Mouse (Mus musculus): Measurements from ENCODE around the gene Unc5c. TPM values are rescaled to one million over a fixed set of nuclear protein-coding genes. Genes with fewer than 3 reads are reported as not detected.

Gene Unc5c
- polyA plus RNA-seq, 1 experiment from 2014 or later = 10.2 TPM

DNA sequence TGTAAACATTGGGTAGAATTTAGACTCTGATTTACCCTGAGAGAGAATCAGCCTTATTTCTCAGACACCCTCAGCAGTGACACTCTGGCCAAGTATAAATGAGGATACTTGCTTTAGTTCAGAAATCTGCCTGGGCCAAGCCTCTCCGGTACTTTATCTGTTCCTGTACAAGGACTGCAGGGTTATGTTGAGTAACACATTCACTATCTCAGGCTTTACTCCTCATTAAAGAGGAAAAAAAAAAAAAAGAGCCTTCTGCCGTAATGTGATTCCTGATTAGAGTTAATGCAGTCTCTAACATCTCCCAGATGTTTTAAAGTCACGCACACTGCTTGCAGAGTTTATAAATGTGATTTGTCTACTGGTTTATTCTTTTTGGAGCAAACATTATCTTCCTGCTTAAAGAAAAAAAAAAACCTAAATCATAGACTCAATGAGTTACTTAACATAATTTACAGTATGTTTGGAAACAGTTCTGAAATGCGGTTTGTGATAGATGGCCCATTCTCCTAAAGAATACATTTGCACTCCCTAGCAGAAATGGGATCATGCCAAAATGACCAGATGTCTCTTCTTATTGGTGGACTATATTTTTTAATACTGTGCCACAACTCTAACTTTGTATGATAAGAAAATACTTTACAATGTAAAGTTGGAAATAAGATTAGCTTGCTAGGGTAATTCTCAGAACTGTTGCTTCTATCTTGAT is 33.5 kb downstream of the Unc5c start:
- Histone ChIP-seq H3K4me1 (ENCODE audit: control insufficient read depth, insufficient read depth, low read length) (no peaks in the 10 kb centered on the region; the same call in 1 of the 2 replicates), H3K27ac (ENCODE audit: low read length) (no peak overlapping the region), H3K27me3 (ENCODE audit: control insufficient read depth, insufficient read depth, low read depth, low read length) (no peaks in the 10 kb centered on the region), H3K4me2 (ENCODE audit: low read length) (no peak overlapping the region), H3K9ac (ENCODE audit: low read depth, low read length) (no peak overlapping the region), H3K9me3 (replicated peaks; ENCODE audit: control insufficient read depth, low read length, poor library complexity, severe bottlenecking) (no peaks in the 10 kb centered on the region), H3K4me3 (ENCODE audit: low read depth, low read length) (no peak overlapping the region), H3K36me3 (ENCODE audit: control insufficient read depth, insufficient read depth, low read length) (no peaks in the 10 kb centered on the region)
- WGBS = 85% methylated on average over 4 of the region's 4 CpGs
- no peak for ATAC-seq

DNA sequence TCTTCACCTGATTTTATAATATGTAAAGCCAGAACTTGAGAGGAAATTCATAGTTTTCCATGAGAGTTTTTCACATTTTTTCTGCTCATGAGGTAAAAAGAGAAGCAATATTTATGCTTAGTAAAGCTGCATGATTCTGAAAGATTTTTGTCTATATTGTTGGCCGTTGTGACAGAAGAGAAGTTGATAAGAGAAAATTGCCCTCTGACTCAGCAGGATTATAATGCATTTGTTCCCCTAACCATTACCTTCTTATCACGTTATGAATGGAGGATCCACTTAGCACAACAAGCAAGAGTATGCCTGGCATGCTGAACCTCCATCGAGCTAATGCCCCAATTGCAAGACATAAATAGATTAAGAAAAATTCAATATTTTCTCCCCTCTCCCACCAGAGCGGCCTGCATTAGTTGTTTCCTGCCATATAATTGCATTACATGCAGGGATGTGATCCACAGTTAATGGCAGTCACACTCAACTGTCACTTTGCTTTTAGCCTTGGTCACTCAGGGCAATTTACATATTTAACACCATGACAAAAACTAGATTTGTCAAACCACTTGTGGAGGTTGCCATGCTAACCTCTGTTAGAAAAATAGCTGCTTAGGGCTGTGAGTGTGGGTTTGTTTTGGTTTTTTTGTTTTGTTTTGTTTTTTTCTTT is 37.0 kb downstream of the Unc5c start:
- no peaks in the 10 kb centered on the region for H3K36me3 ChIP-seq (ENCODE audit: control insufficient read depth, insufficient read depth, low read length)
- ATAC-seq = no peak
- no peak overlapping the region for H3K4me2 ChIP-seq (ENCODE audit: low read length)
- no peak overlapping the region for H3K9ac ChIP-seq (ENCODE audit: low read depth, low read length)
- no peaks in the 10 kb centered on the region; the same call in 1 of the 2 replicates for H3K4me1 ChIP-seq (ENCODE audit: control insufficient read depth, insufficient read depth, low read length)
- H3K4me3 ChIP-seq (ENCODE audit: low read depth, low read length) = no peak overlapping the region
- H3K9me3 ChIP-seq (replicated peaks; ENCODE audit: control insufficient read depth, low read length, poor library complexity, severe bottlenecking) = no peaks in the 10 kb centered on the region
- no peaks in the 10 kb centered on the region for H3K27me3 ChIP-seq (ENCODE audit: control insufficient read depth, insufficient read depth, low read depth, low read length)
- no peak overlapping the region for H3K27ac ChIP-seq (ENCODE audit: low read length)
- WGBS = 28% methylated on average over 4 of the region's 4 CpGs

DNA sequence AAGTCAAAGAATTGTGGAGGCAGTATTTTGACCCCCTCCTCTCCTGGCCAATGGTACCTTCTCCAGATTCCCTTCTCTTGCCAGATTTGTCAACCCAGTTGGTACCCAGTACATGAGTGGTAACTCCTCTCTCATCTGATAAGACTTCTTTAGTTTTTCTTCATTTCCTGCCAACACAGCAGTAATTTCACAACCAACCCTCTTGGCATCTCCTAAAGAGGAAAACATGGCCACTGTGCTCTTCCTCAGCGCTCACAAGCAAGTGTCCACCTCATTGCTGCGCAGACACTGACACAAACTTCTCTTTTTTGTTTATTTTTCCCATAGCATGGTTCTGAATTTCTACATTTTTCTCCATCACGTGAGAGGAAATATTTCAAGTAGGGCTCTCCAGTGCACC is 38.3 kb downstream of the Unc5c start:
- ATAC-seq = no peak
- no peaks in the 10 kb centered on the region for H3K36me3 ChIP-seq (ENCODE audit: control insufficient read depth, insufficient read depth, low read length)
- H3K4me2 ChIP-seq (ENCODE audit: low read length) = no peak overlapping the region
- H3K9me3 ChIP-seq (replicated peaks; ENCODE audit: control insufficient read depth, low read length, poor library complexity, severe bottlenecking) = no peaks in the 10 kb centered on the region
- WGBS = 90% methylated on average over 3 of the region's 3 CpGs
- H3K27ac ChIP-seq (ENCODE audit: low read length) = no peak overlapping the region
- H3K9ac ChIP-seq (ENCODE audit: low read depth, low read length) = no peak overlapping the region
- no peaks in the 10 kb centered on the region; the same call in 1 of the 2 replicates for H3K4me1 ChIP-seq (ENCODE audit: control insufficient read depth, insufficient read depth, low read length)
- no peaks in the 10 kb centered on the region; the same call in 1 of the 2 replicates for H3K27me3 ChIP-seq (ENCODE audit: control insufficient read depth, insufficient read depth, low read depth, low read length)
- no peak overlapping the region for H3K4me3 ChIP-seq (ENCODE audit: low read depth, low read length)

DNA sequence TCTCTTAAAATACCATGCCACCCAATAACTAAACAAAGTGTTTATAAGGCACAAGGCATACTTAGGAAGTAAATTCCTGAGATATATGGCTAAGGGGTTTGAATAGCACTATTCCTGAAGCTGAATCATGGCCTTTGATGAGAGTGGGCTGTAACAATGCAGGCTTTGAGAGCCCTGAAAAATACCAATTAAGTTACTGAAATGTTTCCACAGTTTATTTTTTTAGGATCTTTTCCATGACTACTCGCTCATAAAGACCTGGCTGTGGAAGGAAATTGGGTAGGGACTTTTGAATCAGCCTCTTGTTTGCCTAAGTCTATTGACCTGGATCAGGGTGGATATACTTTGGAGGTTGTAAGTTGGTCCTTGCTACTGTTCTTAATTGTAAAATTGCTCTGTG is 44.8 kb downstream of the Unc5c start:
- H3K27ac ChIP-seq (ENCODE audit: low read length) = no peak overlapping the region
- H3K9me3 ChIP-seq (replicated peaks; ENCODE audit: control insufficient read depth, low read length, poor library complexity, severe bottlenecking) = no peaks in the 10 kb centered on the region
- H3K4me1 ChIP-seq (ENCODE audit: control insufficient read depth, insufficient read depth, low read length) = no peaks in the 10 kb centered on the region
- 70% methylated on average over 1 of the region's 1 CpGs for WGBS
- no peak overlapping the region for H3K4me2 ChIP-seq (ENCODE audit: low read length)
- H3K4me3 ChIP-seq (ENCODE audit: low read depth, low read length) = no peak overlapping the region
- ATAC-seq = no peak
- no peak overlapping the region for H3K9ac ChIP-seq (ENCODE audit: low read depth, low read length)
- no peaks in the 10 kb centered on the region; the same call in 1 of the 2 replicates for H3K27me3 ChIP-seq (ENCODE audit: control insufficient read depth, insufficient read depth, low read depth, low read length)
- H3K36me3 ChIP-seq (ENCODE audit: control insufficient read depth, insufficient read depth, low read length) = no peaks in the 10 kb centered on the region

DNA sequence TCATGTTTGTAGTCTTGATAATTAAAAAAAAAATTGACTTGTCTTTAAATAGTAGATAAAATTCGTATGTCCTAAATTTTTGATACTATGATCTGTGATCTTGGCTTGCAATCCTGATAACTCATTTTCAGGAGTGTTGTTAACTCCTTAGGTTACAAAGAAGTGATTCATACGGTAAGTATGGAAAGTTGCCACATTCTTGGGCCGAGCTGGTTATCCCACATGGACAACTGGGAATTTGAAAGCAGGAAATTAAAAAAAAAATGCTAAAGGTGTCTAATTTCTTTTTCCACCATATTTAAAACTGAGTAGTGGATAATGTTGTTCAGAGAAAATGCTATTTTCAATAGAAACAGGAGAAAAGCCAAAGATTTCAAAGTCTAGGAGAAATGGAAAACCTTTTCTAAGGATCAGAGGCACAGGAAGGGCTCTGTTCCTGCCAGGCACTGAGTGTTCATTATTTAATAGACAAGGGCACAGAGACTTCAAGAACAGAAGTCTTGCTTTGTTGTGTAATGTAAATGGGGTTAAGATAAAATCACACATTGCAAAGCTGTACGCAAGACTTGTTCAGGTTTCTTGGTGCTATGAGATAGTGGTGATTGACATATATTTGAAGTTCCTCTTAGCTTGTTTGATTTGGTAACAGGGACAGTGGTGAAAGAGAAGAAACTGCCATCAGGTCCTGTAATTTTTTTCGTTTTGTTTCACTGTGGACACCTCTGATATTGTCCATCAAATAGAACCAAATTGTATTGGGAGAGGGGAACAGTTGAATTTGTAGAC is 46.4 kb downstream of the Unc5c start:
- no peak for ATAC-seq
- no peaks in the 10 kb centered on the region; the same call in 1 of the 2 replicates for H3K27me3 ChIP-seq (ENCODE audit: control insufficient read depth, insufficient read depth, low read depth, low read length)
- no peak overlapping the region for H3K4me2 ChIP-seq (ENCODE audit: low read length)
- 77% methylated on average over 5 of the region's 5 CpGs for WGBS
- H3K36me3 ChIP-seq (ENCODE audit: control insufficient read depth, insufficient read depth, low read length) = no peaks in the 10 kb centered on the region
- H3K4me3 ChIP-seq (ENCODE audit: low read depth, low read length) = no peak overlapping the region
- no peak overlapping the region for H3K9ac ChIP-seq (ENCODE audit: low read depth, low read length)
- no peaks in the 10 kb centered on the region for H3K9me3 ChIP-seq (replicated peaks; ENCODE audit: control insufficient read depth, low read length, poor library complexity, severe bottlenecking)
- no peaks in the 10 kb centered on the region for H3K4me1 ChIP-seq (ENCODE audit: control insufficient read depth, insufficient read depth, low read length)
- H3K27ac ChIP-seq (ENCODE audit: low read length) = no peak overlapping the region

DNA sequence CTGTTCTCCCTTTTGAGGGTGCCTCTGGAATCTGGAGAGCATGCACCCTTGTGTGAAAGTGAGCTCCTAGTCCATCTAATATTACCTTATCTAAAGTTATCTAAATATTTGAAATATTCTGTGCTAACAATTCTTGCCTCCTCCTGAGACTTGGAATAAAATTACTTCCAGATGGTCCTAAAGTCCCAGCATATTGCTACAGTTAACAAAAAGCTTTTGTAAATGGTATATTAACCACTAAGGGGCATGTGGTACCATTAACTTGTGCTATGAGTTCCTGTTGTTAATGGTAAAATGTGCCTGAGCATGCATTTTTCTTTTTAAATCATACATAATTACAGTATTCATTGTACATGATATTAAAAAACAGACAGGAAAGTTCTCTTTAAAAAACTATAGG is 63.7 kb downstream of the Unc5c start:
- Histone ChIP-seq H3K36me3 (ENCODE audit: control insufficient read depth, insufficient read depth, low read length) (no peaks in the 10 kb centered on the region), H3K27me3 (ENCODE audit: control insufficient read depth, insufficient read depth, low read depth, low read length) (no peaks in the 10 kb centered on the region), H3K9me3 (replicated peaks; ENCODE audit: control insufficient read depth, low read length, poor library complexity, severe bottlenecking) (no peaks in the 10 kb centered on the region), H3K27ac (ENCODE audit: low read length) (no peak overlapping the region), H3K4me1 (ENCODE audit: control insufficient read depth, insufficient read depth, low read length) (no peaks in the 10 kb centered on the region), H3K9ac (ENCODE audit: low read depth, low read length) (no peak overlapping the region), H3K4me2 (ENCODE audit: low read length) (no peak overlapping the region), H3K4me3 (ENCODE audit: low read depth, low read length) (no peak overlapping the region)
- no peak for ATAC-seq

DNA sequence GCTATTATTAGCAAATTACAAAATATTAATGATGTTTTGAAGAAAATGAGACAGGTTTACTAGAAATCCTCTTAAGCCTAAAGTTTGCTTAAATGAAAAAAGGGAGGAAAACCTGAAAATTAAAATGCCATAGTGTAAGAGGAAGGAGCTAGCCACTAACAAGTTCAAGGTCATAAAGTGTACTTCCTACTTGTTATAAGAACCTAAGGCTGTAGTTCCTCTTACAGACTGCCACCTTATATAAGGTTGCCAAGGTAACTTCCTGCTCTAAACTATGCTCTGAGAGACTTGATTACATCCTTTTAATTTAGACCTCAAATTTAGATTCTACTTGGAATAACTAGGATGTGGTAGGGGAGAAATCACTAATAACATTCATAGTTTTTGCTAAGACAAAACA is 64.6 kb downstream of the Unc5c start:
- H3K4me2 ChIP-seq (ENCODE audit: low read length) = no peak overlapping the region
- ATAC-seq = no peak
- no peak overlapping the region for H3K4me3 ChIP-seq (ENCODE audit: low read depth, low read length)
- no peaks in the 10 kb centered on the region for H3K27me3 ChIP-seq (ENCODE audit: control insufficient read depth, insufficient read depth, low read depth, low read length)
- no peaks in the 10 kb centered on the region for H3K36me3 ChIP-seq (ENCODE audit: control insufficient read depth, insufficient read depth, low read length)
- no peaks in the 10 kb centered on the region for H3K9me3 ChIP-seq (replicated peaks; ENCODE audit: control insufficient read depth, low read length, poor library complexity, severe bottlenecking)
- H3K9ac ChIP-seq (ENCODE audit: low read depth, low read length) = no peak overlapping the region
- no peaks in the 10 kb centered on the region for H3K4me1 ChIP-seq (ENCODE audit: control insufficient read depth, insufficient read depth, low read length)
- no peak overlapping the region for H3K27ac ChIP-seq (ENCODE audit: low read length)

DNA sequence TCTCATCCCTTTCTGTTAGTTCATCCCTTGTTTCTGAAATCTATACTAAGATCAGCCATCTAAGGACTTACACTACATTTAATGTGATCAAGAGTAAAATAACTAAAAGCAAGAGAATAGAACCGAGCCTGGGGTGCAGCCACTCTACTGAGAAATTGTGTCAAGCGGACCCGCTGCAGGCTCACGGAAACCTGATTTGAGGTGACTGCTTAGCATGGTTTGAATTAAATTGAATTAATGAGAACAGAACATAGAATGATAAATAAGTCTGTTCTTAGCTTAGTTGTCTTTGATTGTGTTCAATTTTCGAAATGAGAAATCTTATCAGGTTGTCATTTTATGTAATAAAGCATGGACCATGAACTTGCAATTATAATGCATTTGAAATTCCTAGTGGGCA is 68.8 kb downstream of the Unc5c start:
- no peaks in the 10 kb centered on the region for H3K9me3 ChIP-seq (replicated peaks; ENCODE audit: control insufficient read depth, low read length, poor library complexity, severe bottlenecking)
- no peak overlapping the region for H3K27ac ChIP-seq (ENCODE audit: low read length)
- no peak overlapping the region for H3K9ac ChIP-seq (ENCODE audit: low read depth, low read length)
- no peak for ATAC-seq
- H3K4me3 ChIP-seq (ENCODE audit: low read depth, low read length) = no peak overlapping the region
- H3K4me1 ChIP-seq (ENCODE audit: control insufficient read depth, insufficient read depth, low read length) = no peaks in the 10 kb centered on the region
- no peaks in the 10 kb centered on the region for H3K36me3 ChIP-seq (ENCODE audit: control insufficient read depth, insufficient read depth, low read length)
- no peak overlapping the region for H3K4me2 ChIP-seq (ENCODE audit: low read length)
- H3K27me3 ChIP-seq (ENCODE audit: control insufficient read depth, insufficient read depth, low read depth, low read length) = no peaks in the 10 kb centered on the region
- WGBS = 72% methylated on average over 5 of the region's 5 CpGs

DNA sequence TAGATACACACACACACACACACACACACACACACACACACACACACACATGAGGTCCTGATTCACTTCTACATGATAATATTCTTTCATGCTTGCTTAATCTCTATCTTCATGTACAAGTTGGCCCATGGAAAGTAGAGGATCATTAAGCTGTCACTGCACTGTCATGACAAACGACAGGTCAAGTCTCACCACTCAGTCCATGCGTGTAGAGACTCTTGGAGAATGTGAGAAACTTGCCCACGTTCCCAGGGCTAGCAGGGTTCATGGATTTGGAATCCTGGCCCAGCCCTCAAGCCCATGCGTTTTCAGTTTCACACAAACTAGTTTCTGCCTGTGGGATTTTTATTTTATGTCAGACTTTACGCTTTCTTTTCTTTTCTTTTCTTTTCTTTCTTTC is 71.8 kb downstream of the Unc5c start:
- no peaks in the 10 kb centered on the region for H3K4me1 ChIP-seq (ENCODE audit: control insufficient read depth, insufficient read depth, low read length)
- H3K36me3 ChIP-seq (ENCODE audit: control insufficient read depth, insufficient read depth, low read length) = no peaks in the 10 kb centered on the region
- H3K27me3 ChIP-seq (ENCODE audit: control insufficient read depth, insufficient read depth, low read depth, low read length) = no peaks in the 10 kb centered on the region
- 69% methylated on average over 5 of the region's 5 CpGs for WGBS
- no peak for ATAC-seq
- no peak overlapping the region for H3K9ac ChIP-seq (ENCODE audit: low read depth, low read length)
- H3K4me2 ChIP-seq (ENCODE audit: low read length) = no peak overlapping the region
- no peak overlapping the region for H3K4me3 ChIP-seq (ENCODE audit: low read depth, low read length)
- H3K27ac ChIP-seq (ENCODE audit: low read length) = no peak overlapping the region
- no peaks in the 10 kb centered on the region for H3K9me3 ChIP-seq (replicated peaks; ENCODE audit: control insufficient read depth, low read length, poor library complexity, severe bottlenecking)

All from midbrain, embryonic 16.5 days (tissue).